Mouse (Mus musculus) embryo, embryonic 11.5 days (tissue): ENCODE measurements at regions not wholly inside any gene's neighbourhood (a gene's known extent, or its start where the extent isn't known, plus 50 kb on each side); places are given as distances from the start of the nearest gene placed in this dataset.

ENCODE experiments used
- DNase-seq: peaks from one replicate; pipeline ENCODE4 v3.0.0-alpha.2; 2012; ENCODE audit warnings: low read depth, low spot score

DNA sequence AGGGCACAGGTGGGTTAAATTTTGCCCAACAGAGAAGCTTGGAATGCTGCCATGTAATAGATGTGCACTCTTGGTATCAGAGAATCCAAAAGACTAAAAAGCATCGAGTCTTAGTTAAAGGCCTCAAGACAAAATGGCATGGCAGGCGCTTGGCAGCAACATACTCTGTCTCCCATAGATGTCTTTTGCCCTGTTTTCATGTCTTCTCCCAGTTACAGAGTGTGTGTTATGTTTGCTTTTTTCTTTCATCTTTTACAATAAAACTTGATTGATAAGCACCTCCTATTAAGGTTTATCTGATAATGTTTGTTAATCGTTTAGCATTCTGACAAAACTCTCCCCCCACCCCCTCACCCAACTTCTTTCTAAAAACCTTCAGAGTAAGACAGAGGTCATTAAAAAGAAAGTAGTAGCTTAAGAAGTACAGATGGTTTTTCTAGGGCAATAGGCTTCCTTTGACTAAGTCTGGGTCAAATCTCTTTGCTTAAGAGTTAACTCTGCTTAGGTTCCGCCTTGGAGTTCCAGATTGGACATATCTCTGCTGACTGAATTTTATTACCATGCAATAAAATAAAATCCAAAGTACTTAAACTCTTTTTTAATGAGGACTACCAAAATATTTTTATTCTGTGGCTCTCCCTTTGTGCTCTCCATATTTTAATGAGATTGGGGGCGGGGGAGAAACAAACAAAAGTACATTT, 252.9 kb upstream of the Zeb2 start:
- DNase-seq: no peak

DNA sequence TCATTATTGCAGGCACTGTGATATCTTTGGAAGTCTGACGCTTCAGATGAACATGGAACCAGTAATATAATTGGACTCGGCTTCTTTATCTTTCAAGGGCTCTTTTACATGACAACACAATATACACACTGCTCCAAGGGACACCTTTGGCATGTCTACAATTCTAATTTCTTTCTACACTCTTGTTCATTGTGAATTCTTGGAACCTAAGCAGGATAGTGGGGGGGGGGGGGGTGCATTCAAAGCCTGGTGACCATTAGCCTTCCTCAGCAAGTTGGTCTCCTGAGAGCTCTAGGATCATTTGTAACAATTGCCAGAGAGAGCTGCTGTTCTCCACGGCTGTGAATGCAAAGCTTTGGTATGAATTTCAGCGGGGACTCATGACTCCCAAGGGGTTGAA, 252.2 kb upstream of the Zeb2 start:
- no peak for DNase-seq

DNA sequence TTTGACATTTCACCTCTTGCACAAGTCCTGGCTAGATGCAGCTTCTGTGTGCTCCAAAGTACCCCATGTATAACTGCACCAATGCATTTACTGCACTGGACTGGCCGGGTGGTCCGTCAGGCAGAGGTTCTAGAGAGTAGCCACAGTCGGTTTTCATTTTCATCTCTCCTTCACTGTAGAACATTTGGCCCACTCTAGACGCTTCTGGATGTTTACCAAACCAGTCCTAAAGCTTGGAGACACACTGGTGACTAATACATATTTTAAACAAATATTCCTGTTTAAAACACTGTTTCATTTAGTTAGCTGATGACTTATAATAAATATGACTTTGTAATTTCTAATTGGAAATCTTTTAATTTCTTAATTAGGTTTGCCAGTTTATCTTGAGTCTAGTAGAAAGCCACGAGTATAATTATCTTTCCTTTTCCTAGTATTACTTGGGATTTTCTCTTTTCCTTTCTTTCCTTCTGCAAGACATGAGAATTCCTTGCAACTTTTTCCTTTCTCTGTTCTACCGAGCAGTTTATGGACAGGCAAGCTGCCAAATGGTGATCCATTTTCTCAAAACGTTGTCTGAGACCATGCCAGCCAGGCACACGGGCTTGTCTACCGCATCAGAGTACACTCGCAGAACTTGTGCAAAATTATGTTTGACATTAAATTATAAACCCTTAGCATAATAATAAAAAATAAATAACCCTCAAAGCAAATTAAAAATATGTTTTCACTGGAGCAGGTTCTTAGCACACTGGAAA, 250.4 kb upstream of the Zeb2 start:
- no peak for DNase-seq

DNA sequence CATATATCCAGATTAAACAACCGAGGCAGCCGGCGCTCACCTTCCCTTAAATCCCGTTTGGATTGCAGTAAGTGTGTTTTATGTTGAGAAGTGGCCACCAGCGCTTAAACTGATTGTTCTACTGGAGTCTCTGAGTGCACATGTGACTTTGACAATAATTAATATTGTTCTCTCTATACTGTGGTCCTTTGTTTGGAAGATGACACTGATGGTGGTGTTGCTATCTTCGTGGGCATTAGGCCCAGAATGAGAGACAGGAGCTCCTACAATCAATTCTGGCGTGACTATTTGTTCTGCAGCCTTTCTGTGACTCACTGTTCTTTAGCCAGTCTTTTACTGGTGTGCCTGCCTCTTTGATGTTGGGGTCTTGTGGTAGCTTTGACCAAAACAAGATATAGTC, 240.1 kb upstream of the Zeb2 start:
- DNase-seq: no peak

DNA sequence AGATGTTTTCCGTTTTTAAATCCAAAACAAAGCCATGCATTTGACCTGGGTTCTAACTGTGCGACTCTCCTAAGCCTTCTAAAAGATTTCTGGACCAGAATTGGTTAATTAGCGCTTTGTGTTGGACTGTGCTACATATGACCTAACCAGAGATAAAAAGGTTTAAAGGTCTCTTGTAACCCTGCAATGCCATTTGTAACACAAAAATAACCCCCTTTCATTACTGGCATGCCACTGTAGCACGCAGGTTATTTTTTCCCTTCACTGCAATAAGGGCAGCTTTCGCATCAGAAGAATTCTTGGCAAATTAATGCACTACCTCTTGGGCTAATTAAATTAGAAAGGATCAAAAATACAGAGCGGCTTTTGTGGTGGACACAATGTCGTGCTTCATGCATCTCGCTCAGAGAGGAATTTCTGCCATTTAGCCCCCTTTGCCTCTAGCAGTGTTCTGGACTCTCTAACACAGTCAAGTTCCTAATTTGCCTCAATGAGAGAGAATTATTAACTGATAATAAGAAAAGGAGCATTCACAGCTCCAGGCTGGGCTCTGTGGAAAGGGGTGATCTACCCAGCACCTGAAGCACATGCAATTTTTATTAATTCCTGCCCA, 239.5 kb upstream of the Zeb2 start:
- DNase-seq: no peak

DNA sequence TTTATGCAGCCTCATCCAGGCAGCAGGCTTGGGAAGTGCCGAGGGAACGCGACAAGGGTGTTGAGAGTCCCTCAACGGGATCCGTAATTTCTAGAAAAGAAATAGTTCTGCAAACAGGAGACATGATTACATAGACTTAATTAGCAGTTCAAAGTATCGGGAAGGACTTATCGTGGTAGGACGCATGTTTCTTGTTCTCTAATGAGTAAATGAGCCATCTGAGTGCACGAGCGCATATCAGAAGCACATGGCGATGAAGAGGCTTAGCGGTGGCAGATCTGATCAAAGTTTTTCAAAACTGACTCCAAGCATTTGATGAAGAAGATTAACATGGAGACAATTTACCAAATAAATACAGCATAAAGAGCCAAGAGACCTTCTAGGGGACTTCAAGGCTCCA, 238.8 kb upstream of the Zeb2 start:
- DNase-seq: no peak

DNA sequence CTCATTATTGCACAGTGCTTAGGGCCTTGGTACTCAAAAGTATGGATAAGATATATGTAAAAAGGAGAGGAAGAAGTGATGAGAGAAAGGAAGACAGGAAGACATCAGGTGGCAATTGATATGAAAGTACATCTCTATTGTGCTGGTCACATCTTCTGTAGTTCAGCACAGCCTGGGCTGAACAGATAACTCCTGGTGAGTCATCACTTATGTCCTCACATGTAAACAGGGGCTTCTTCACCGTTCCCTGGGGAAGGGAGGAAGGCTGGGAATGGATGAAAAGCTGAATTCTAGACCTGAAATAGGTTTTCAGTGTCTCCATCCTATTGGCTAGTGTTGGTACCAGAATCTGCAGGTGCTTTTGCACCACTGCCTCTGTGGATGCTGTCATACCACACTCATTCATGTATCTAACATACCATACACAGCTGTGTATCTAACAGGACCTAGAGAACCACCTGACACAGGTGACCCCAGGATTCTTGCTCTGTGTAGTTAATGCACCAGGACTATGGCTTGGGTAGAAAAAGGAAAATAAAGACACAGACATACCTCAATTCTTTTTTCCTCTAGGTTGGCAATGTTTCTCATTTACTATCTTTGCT, 234.4 kb upstream of the Zeb2 start:
- DNase-seq: no peak

DNA sequence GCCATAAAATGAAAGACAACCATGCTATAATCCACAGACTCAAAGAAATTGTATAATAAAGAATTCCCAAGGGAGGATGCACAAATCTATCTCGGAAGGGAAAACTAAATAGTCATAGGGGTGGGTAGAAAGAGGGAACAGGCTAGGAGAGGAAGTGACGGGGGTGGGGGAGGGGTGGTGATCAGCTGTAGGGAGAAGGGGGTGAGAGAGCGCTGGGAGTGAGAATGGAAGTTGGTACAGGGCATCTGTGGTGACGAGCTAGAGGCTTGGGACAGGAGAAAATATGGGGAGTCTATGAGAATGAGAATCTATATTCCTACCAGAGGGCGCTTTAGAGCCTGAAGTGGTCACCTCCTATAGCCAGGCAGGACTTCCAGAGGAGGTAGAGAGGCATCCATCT, 229.2 kb upstream of the Zeb2 start:
- DNase-seq: no peak

DNA sequence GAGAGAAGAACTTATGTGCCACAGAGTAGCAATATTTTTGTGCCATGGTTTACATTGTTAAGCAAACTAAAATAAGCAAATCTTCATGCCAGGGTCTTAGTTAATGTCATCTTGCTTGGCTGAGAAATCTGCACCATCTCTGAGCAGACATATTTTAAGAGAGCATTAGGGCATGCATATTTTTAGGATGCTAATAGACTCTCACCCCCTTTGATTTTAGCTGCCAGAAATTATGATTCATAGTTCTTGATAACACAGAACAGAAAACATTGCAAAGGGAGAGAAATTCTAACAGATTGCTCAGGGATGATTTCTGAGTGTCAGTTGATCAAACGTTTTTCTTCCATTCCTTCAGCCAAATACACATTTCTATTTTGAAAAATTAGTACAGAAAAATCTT, 222.7 kb upstream of the Zeb2 start:
- DNase-seq: no peak

DNA sequence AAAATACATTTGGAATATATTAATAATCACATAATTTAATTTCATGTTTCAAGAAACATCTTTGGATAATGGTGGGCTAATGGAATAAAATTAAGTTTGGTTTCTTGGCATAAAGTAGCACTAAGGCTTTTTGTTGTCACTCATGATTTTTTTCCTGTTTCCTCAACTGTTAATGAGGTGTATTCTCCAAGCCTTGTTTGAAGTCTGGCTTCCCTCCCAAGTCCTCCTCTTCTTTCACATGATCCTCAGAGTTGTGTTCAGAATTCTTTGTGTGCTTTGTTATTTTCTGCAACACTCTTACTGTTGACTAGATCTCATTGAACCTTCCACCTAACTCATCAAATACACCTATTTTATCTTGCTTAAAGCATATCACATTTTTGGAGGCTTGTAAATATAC, 221.6 kb upstream of the Zeb2 start:
- no peak for DNase-seq

DNA sequence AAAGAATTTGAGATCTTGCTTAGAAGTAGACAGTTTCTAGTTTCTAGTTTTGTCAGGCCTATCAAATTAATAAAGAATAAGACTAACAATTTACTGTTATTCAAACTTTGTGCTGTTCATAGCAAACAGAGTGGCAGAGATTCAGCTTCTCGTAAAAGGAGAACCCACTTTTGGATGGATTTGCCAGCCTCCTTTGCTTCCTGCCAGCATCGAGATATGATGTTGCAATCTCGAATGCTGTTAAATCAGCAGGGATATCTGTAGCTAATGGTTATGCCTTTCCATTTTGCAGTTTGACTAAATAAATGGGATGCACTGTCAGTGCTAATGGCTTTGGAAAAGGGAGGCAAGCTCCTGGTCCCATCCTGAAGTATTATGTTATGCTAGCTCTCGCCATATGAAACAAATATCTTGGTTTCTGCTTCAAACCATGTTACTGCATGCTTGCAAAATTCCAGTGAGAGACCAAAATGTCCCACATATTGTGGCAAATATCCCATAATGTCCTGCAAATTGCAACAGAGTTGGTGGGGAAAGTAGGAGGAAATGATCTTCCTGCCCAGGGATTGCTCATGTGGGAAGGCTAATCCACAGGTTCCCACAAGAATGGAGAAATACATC, 199.9 kb upstream of the Zeb2 start:
- DNase-seq: no peak

DNA sequence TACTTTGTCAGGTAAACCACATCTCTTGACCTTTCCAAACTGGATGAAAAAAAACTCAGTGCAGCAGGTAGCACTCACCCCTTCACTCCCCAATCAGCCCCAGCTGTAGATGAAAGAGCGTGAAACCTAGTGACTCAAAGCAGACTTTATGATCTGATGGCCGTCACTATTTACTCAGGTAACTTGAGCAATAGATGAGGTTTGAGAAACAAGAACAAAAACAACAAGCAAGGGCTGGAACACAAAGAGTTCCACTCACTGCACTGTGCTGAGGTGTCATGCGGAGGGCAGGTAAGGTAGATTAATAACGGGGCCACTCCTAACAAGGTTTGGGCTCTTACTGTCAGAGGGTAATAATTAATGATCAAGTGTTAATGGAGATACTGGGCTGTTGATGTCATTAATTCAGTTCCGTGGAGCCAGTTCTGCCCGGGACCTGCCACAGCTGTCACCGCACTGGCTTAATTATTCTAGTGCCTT, 170.4 kb upstream of the Zeb2 start:
- DNase-seq: no peak

DNA sequence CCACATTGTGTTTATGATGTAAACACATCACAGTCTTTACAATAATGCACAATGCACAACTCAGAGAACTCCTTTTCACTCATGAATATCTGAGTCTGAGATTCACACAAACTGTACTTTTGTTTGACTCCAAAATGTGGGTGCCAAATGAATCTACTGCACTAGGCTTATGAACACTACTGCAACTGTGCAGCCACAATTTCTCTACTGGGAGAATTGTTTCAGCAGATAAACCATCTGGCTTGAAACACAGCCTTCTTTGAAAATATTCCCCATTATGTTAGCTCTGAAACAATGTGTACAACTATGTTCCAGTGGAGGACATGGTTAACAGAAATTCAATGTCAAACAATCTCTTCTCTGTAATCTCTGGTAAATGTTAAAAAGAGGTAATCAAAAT, 166.6 kb upstream of the Zeb2 start:
- DNase-seq: no peak

DNA sequence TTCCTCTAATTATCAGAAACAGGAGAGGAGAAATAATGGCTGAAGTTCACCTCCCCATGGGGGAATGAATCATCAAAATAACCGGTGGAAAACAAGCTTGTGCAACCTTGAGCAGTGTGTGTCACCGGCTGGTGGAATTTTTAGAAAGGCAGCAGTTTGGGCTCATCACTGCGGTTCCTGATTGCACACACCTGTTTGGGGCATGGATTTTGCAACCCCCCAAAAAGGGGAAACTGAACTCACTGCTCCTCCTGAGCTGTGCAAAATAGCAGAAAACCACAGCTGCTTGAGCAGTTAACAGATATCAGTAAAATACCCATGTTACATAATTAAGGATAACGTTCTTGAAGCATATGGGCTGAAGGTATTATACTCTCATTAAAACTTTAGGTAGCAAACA, 162.3 kb upstream of the Zeb2 start:
- no peak for DNase-seq

DNA sequence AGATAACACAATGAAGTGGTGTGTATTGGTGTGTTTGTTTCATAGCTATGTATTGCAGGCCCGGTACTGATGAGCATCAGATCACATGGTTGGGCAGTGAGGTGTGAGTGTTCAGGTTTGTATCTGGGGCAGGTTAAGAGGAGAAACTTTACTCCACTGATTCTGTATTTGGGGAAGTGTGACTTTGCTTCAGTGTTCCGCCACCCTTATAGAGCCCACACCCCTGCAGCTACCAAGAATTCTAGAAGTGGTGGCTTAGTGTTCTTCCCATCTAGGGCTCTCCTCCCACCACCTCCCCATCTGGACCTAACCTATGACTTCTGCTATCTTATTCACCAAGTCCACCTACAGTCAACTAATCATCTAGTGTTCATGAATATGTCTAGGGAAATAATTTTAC, 160.4 kb upstream of the Zeb2 start:
- no peak for DNase-seq

DNA sequence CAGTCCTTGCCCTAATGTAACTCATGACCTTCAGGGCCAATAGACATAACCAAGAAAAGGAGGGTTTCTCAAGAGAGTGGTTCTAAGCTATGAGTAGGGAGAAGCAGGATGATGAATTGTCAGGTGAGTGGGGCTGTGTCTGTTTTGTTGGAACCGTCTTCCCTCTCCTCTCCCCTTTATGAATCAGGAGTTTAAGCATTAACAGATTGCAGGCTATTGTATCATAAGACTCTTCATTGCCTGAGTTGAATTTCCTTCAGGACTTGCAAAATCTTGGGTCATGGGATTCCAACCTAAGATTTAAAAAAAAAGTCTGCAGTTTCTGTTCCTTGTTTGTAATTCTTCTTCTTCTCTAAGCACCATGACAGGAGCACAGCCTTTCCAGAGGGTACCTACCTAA, 159.5 kb upstream of the Zeb2 start:
- DNase-seq: no peak

DNA sequence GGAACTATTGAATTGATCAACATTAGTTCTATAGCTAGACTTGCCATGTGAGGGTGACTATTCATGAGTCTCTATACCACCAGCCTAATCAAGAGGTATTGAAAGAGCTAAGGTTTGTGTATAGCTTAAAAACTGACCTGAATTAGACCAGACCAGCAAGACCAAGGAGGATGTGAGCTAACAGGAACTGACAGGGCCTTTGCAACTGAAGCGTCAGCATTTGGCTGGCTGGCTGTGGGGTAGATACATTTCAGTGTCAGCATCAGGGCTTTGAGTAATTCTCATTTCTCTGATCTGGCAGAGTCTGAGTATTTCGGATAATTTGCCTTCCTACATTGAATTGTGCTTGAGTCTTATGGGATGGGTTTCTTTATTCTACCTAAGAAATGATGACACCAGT, 152.8 kb upstream of the Zeb2 start:
- DNase-seq: no peak

DNA sequence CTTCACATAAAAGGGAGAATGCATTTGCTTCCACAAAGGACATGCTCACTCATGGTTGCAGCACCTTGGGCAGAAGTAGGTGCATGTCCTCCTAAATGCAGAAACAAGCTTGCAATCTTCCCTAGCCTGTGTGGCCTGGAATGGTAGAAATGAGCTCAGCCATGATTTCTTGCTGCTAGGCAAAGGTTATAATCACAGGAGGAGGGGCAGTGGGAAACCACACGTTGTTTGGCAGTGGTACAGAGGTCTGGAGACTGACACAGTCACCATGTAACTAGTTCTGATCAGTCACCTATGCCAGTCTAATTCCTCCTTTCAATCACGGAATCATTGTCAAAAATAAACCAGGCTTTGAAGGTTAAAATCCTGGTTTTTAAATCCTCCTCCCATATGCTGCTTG, 148.6 kb upstream of the Zeb2 start:
- no peak for DNase-seq

DNA sequence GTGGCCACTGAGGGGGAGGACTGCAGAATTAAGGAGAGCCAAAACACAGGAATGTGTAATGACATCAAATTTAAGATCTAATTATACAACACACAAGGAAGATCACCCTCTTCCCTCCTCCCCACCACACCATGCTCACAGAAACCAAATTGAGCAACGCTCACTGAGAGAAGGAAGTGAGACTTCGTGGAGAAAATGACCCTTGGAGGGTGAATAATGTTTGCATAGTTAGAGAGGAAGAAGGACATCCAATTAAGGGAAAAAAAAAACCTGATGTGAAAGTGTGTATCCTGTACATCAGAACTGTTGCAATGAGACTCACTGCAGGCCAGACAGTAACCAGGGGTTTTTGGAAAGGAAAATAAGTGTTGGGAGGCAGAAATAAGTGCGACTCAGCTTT, 144.8 kb upstream of the Zeb2 start:
- no peak for DNase-seq

DNA sequence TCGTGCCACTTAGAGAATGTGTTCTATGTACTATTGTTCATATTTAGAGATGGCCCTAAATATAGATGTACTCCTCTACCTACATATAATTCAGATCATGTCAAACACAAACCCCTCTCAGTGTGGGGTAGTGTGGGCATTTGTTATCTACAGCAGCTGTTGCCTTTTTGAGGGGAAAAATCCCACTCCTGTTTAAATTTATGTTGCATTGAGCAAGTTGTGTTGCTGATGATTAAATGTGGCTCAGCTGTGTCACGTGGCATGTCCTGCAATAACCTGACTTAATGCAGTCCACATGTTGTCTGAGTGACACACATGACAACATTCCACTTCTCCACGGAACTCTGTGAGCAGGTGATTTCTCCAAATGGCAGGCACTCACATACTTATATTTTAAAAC, 141.7 kb upstream of the Zeb2 start:
- DNase-seq: no peak

DNA sequence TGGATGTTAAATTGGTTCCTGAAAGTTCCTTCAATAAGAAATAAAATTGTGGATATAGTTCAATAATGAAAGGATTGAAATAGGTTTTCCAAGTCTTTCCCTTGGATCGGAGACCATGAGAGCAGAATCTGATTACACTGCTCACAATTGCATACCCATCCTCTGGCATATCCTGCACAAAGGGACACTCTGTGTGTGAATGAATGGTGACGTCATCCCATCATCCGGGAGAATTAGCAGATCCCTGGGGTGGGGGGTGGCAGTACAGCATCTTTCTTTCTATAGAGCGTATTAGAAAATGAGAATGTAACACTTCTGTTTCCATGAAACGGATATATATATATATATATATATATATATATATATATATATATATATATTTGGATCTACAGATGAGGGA, 139.2 kb upstream of the Zeb2 start:
- no peak for DNase-seq

DNA sequence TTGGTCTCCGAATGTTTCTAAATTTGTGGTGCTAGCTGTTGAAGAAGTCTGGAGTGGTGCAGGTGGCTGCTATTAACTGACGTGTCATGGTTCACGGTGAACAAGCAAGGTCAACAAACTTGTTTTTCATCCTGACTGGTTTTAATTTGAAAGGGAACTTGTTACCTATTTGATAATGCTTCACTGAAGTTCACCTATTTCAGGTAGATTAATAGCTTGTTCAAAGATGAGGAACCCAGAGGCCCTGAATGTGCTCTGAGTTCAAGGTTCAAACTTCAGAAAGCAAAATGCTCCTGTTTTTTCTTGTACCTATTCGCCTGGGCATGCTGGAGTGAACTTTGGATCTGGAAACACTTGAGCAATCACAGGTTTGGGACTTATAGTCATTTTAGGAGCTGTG, 136.7 kb upstream of the Zeb2 start:
- DNase-seq: no peak
